In genomic region chr15:27791141-27791540, GRCm38 (mm10) we compare ENCODE assay signal across 17 mouse cellular contexts.
A peak's percentile ranks its signal among the peaks of the same experiment; 100 is the strongest.
DNase-seq lines count a peak whose midpoint lies in the region; TF ChIP-seq lines count a peak whose summit lies in the region.
"Had no signal": no experiment of that assay in that cellular context is flagged by ENCODE, and none has a peak within 500 bp of the region (broad histone marks: within the 10 kb centered on the region; RNA-seq: fewer than 3 reads in every experiment).

No protein-coding gene starts in this region.

- H3K27ac ChIP-seq in left cerebral cortex, adult 2 months, result peak overlapping the region; percentile 95
- H3K27ac ChIP-seq in olfactory bulb, adult 2 months (ENCODE audit: insufficient read depth, low read depth, low read length), result peak overlapping the region; percentile 70; the same call in 1 of the 2 replicates
- H3K27ac ChIP-seq: embryonic facial prominence, embryonic 15.5 days; gastrocnemius, adult 2 months; hindbrain, embryonic 15.5 days had no signal

- WGBS in olfactory bulb, adult 2 months, result 56% methylated on average over 5 of the region's 5 CpGs

- intact Hi-C loops in left cerebral cortex, adult 2 months (cut with DNase I), result no loop called here

- H3K4me3 ChIP-seq in left cerebral cortex, adult 2 months, result no peak overlapping the region
- H3K4me3 ChIP-seq in olfactory bulb, adult 2 months (ENCODE audit: insufficient read depth, low read depth, low read length), result no peak overlapping the region
- H3K4me3 ChIP-seq: embryonic facial prominence, embryonic 12.5 days; embryonic facial prominence, embryonic 15.5 days; gastrocnemius, adult 2 months; hindbrain, embryonic 12.5 days; hindbrain, embryonic 15.5 days had no signal

- peak; percentile 56 for DNase-seq in adrenal gland, adult 8-10 months
- DNase-seq in adrenal gland, postnatal 25 days, result no peak
- DNase-seq in left cerebral cortex, adult 2 months (ENCODE audit: extremely low spot score in 1 of 2, low spot score in 2 of 2), result no peak
- DNase-seq in left cerebral cortex, adult 18-20 months (ENCODE audit: low spot score in 2 of 2), result no peak
- no peak for DNase-seq in cerebellum, postnatal 10 days
- DNase-seq: cerebellum, adult 11-12 months; cerebellum, adult 8-10 months; cerebellum, postnatal 14 days; forebrain, postnatal 0 days; gastrocnemius, adult 2 months; gastrocnemius, postnatal 14 days; heart, adult 11 months had no signal

- TF ChIP-seq POLR2A in olfactory bulb, adult 2 months (IDR thresholded peaks at IDR 0.05; ENCODE audit: insufficient read depth, low read depth, low read length), result no peak

- no peak for TF ChIP-seq CTCF in left cerebral cortex, adult 2 months (IDR thresholded peaks at IDR 0.05)
- no peak for TF ChIP-seq CTCF in olfactory bulb, adult 2 months (IDR thresholded peaks at IDR 0.05; ENCODE audit: insufficient read depth, low read depth, low read length)

- peaks cover 36% of the 10 kb centered on the region for H3K4me1 ChIP-seq in olfactory bulb, adult 2 months (ENCODE audit: control insufficient read depth, insufficient read depth, low read length)
